Mouse (Mus musculus) forebrain, embryonic 14.5 days (tissue): Measurements from ENCODE around the gene Cox6a2. TPM values are rescaled to one million over a fixed set of nuclear protein-coding genes. Genes with fewer than 3 reads are reported as not detected.

Experiments
- ATAC-seq: fragments of 200-750 bp; cut with Nextera tagmentation; 2 replicates; pipeline ENCODE4 v1.8.0; 2017; ENCODE audit warnings: mild to moderate bottlenecking, moderate library complexity
- DNase-seq: peaks from one replicate; pipeline ENCODE4 v3.0.0-alpha.2; 2015; ENCODE audit warnings: low spot score
- H3K27ac ChIP-seq: fragments of 300-500 bp; sonication (generic); 2 replicates; pipeline ENCODE4 v1.5.1; 2014; ENCODE audit warnings: low read depth, mild to moderate bottlenecking, control low read depth, low read length, moderate library complexity
- H3K27me3 ChIP-seq: fragments of 300-500 bp; sonication (generic); replicated peaks from 2 replicates; pipeline ENCODE4 v1.6.1; 2014; ENCODE audit warnings: low read length, control low read depth, mixed read lengths; ENCODE audit not compliant: control insufficient read depth, insufficient read depth
- H3K36me3 ChIP-seq: fragments of 300-500 bp; sonication (generic); 2 replicates; pipeline ENCODE4 v1.6.1; 2014; ENCODE audit warnings: low read length, control low read depth; ENCODE audit not compliant: control insufficient read depth, insufficient read depth
- H3K4me1 ChIP-seq: fragments of 300-500 bp; sonication (generic); 2 replicates; pipeline ENCODE4 v1.6.1; 2014; ENCODE audit warnings: antibody characterized with exemption, low read length, control low read depth; ENCODE audit not compliant: control insufficient read depth, insufficient read depth
- H3K4me2 ChIP-seq: fragments of 300-500 bp; sonication (generic); 2 replicates; pipeline ENCODE4 v1.6.1; 2014; ENCODE audit warnings: mild to moderate bottlenecking, control low read depth, low read length
- H3K4me3 ChIP-seq: fragments of 300-500 bp; sonication (generic); 2 replicates; pipeline ENCODE4 v1.5.1; 2014; ENCODE audit warnings: low read depth, low read length, control low read depth
- H3K9ac ChIP-seq: fragments of 300-500 bp; sonication (generic); 2 replicates; pipeline ENCODE4 v1.6.1; 2014; ENCODE audit warnings: mild to moderate bottlenecking, low read length, control low read depth, moderate library complexity
- H3K9me3 ChIP-seq: fragments of 300-500 bp; sonication (generic); replicated peaks from 2 replicates; pipeline ENCODE4 v1.6.1; 2016; ENCODE audit warnings: low read length, control low read depth, mixed read lengths; ENCODE audit not compliant: control insufficient read depth
- WGBS: fragments of 180-500 bp; shearing (Covaris S2); extraction: QIAGEN DNeasy Blood & Tissue Kit; methylation state at CpG from one replicate; pipeline ENCODE4 v1.1.7; 2014; 5-methylcytosine and 5-hydroxymethylcytosine counted together
- polyA plus RNA-seq: library from polyadenylated mRNA; unstranded; fragments of >200 nt; fragmentation: Nextera tagmentation; extraction: Ambion mirVana; gene quantifications from 2 replicates; pipeline ENCODE4 v1.2.1, GENCODE M21; 2014

The Cox6a2 gene
- polyA plus RNA-seq, 1 experiment from 2014 or later, result 0.27 TPM

- H3K9me3 ChIP-seq, result no peaks in the 10 kb centered on the region
- no peak overlapping the region for H3K9ac ChIP-seq
- no peak overlapping the region for H3K27ac ChIP-seq
- no peaks in the 10 kb centered on the region for H3K36me3 ChIP-seq
- no peak overlapping the region for H3K4me2 ChIP-seq
- H3K4me1 ChIP-seq, result no peaks in the 10 kb centered on the region
- no peak overlapping the region for H3K4me3 ChIP-seq
- DNase-seq (peak; percentile 88), ATAC-seq (no peak)
- H3K27me3 ChIP-seq, result no peaks in the 10 kb centered on the region
- 5% methylated on average over 4 of the region's 4 CpGs for WGBS
Measured at GRCm38 (mm10) chr7:128208187-128208586, 2.0 kb upstream of the Cox6a2 start.

- no peak for ATAC-seq
- H3K4me2 ChIP-seq, result no peak overlapping the region
- H3K9ac ChIP-seq, result no peak overlapping the region
- DNase-seq, result no peak
- H3K4me3 ChIP-seq, result no peak overlapping the region
- H3K36me3 ChIP-seq, result no peaks in the 10 kb centered on the region
- H3K27me3 ChIP-seq, result no peaks in the 10 kb centered on the region
- no peaks in the 10 kb centered on the region for H3K9me3 ChIP-seq
- 86% methylated on average over 18 of the region's 18 CpGs for WGBS
- H3K4me1 ChIP-seq, result no peaks in the 10 kb centered on the region
- no peak overlapping the region for H3K27ac ChIP-seq
Measured at GRCm38 (mm10) chr7:128205695-128206094, 492 bp downstream of the Cox6a2 start.

DNA sequence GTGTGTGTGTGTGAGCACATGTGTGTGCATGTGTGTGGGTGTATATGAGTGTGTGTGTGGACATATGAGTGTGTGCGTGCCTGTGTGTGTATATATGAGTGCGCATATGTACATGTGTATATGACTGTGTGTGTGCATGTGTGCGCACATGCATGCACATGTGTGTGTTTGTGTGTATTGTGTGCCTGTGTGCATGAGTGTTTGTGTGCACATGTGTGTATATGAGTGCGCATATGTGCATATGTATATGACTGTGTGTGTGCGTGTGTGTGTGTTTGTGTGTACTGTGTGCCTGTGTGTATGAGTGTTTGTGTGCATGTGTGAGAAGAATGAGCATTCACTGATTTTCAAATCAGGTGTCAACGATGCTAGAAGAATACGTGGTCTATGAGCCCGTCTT is 2.0 kb downstream of the Cox6a2 start:
- 88% methylated on average over 8 of the region's 8 CpGs for WGBS
- no peaks in the 10 kb centered on the region for H3K9me3 ChIP-seq
- no peaks in the 10 kb centered on the region for H3K27me3 ChIP-seq
- no peak for DNase-seq
- H3K4me3 ChIP-seq, result no peak overlapping the region
- no peak overlapping the region for H3K4me2 ChIP-seq
- ATAC-seq, result no peak
- no peak overlapping the region for H3K27ac ChIP-seq
- H3K36me3 ChIP-seq, result no peaks in the 10 kb centered on the region
- H3K9ac ChIP-seq, result no peak overlapping the region
- no peaks in the 10 kb centered on the region for H3K4me1 ChIP-seq

- H3K4me3 ChIP-seq, result no peak overlapping the region
- H3K9ac ChIP-seq, result no peak overlapping the region
- H3K27ac ChIP-seq, result no peak overlapping the region
- H3K36me3 ChIP-seq, result no peaks in the 10 kb centered on the region
- ATAC-seq, result no peak
- 82% methylated on average over 9 of the region's 9 CpGs for WGBS
- H3K4me2 ChIP-seq, result no peak overlapping the region
- no peaks in the 10 kb centered on the region for H3K4me1 ChIP-seq
- H3K27me3 ChIP-seq, result no peaks in the 10 kb centered on the region
- DNase-seq, result no peak
- H3K9me3 ChIP-seq, result no peaks in the 10 kb centered on the region
Measured at GRCm38 (mm10) chr7:128203071-128203470, 3.1 kb downstream of the Cox6a2 start.

- Histone ChIP-seq H3K36me3 (no peaks in the 10 kb centered on the region), H3K4me3 (no peak overlapping the region), H3K4me1 (no peaks in the 10 kb centered on the region), H3K27me3 (no peaks in the 10 kb centered on the region), H3K9me3 (no peaks in the 10 kb centered on the region), H3K4me2 (no peak overlapping the region), H3K9ac (no peak overlapping the region), H3K27ac (no peak overlapping the region)
- ATAC-seq (no peak), DNase-seq (no peak)
- 88% methylated on average over 9 of the region's 9 CpGs for WGBS
Measured at GRCm38 (mm10) chr7:128201607-128202006, 4.6 kb downstream of the Cox6a2 start.

- WGBS, result 91% methylated on average over 10 of the region's 10 CpGs
- no peak for ATAC-seq
- no peaks in the 10 kb centered on the region for H3K36me3 ChIP-seq
Measured at GRCm38 (mm10) chr7:128181691-128182090, 24.5 kb downstream of the Cox6a2 start.

GRCm38 (mm10) chr7:128180546-128180945 is 25.6 kb downstream of the Cox6a2 start:
- H3K9ac ChIP-seq, result no peak overlapping the region
- H3K9me3 ChIP-seq, result no peaks in the 10 kb centered on the region
- 82% methylated on average over 6 of the region's 6 CpGs for WGBS
- H3K4me2 ChIP-seq, result no peak overlapping the region
- H3K4me1 ChIP-seq, result no peaks in the 10 kb centered on the region
- no peak overlapping the region for H3K27ac ChIP-seq
- no peak for ATAC-seq
- H3K36me3 ChIP-seq, result no peaks in the 10 kb centered on the region
- DNase-seq, result no peak
- H3K4me3 ChIP-seq, result no peak overlapping the region
- no peaks in the 10 kb centered on the region for H3K27me3 ChIP-seq

More at GRCm38 (mm10) chr7:128181691-128182090, 24.5 kb downstream of the Cox6a2 start:
- Histone ChIP-seq H3K9me3 (no peaks in the 10 kb centered on the region), H3K4me1 (no peaks in the 10 kb centered on the region), H3K9ac (no peak overlapping the region), H3K27me3 (no peaks in the 10 kb centered on the region), H3K27ac (no peak overlapping the region), H3K4me2 (no peak overlapping the region), H3K4me3 (no peak overlapping the region)
- DNase-seq, result no peak

GRCm38 (mm10) chr7:128180126-128180525 is 26.1 kb downstream of the Cox6a2 start:
- Histone ChIP-seq H3K36me3 (no peaks in the 10 kb centered on the region), H3K27ac (no peak overlapping the region), H3K4me3 (no peak overlapping the region), H3K9ac (no peak overlapping the region), H3K27me3 (no peaks in the 10 kb centered on the region), H3K4me2 (no peak overlapping the region), H3K4me1 (no peaks in the 10 kb centered on the region), H3K9me3 (no peaks in the 10 kb centered on the region)
- ATAC-seq (no peak), DNase-seq (no peak)
- WGBS, result 77% methylated on average over 7 of the region's 7 CpGs

DNA sequence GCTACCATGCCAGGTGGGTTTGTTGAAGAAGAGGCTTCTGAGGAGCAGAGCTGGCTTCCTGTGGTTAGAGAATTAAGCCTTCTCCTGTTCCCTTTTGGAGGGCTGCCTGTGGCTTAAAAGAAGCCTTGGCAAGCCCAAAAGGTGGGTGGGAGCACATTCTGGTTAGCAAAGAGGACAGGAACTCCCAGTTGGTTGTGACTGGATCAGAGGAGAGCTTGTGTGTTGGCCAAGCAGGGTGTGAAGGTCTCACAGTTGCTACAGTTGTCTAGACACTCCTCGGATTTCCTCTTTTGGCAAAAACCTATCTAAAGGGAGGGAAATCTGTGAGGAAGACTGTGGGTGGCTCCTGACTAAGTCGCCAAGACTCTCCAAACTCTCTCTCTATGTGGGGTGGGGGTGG is 27.8 kb downstream of the Cox6a2 start:
- no peaks in the 10 kb centered on the region for H3K9me3 ChIP-seq
- ATAC-seq (no peak), DNase-seq (no peak)
- no peaks in the 10 kb centered on the region for H3K4me1 ChIP-seq
- H3K9ac ChIP-seq, result no peak overlapping the region
- no peak overlapping the region for H3K27ac ChIP-seq
- no peak overlapping the region for H3K4me3 ChIP-seq
- no peaks in the 10 kb centered on the region for H3K27me3 ChIP-seq
- WGBS, result 75% methylated on average over 2 of the region's 2 CpGs
- H3K4me2 ChIP-seq, result no peak overlapping the region
- H3K36me3 ChIP-seq, result no peaks in the 10 kb centered on the region
